8 mouse cellular contexts compared by ENCODE assay signal in genomic region chr19:44554490-44554860, GRCm38 (mm10). TPM values are rescaled to one million over a fixed set of nuclear protein-coding genes. Genes with fewer than 3 reads are reported as not detected.
DNase-seq lines count a peak whose midpoint lies in the region; ATAC-seq and TF ChIP-seq lines count a peak whose summit lies in the region.

No protein-coding gene starts in this region.

- peak overlapping the region; percentile 97 for H3K9ac ChIP-seq in heart, embryonic 11.5 days (ENCODE audit: low read depth, low read length)
- peak overlapping the region; percentile 74 for H3K9ac ChIP-seq in CH12.LX (ENCODE audit: insufficient read depth, low read depth)
- peak overlapping the region; percentile 92 for H3K9ac ChIP-seq in forebrain, embryonic 14.5 days (ENCODE audit: low read length)
- H3K9ac ChIP-seq in liver, embryonic 16.5 days (ENCODE audit: low read depth, low read length) = peak overlapping the region; percentile 84

- no peaks in the 10 kb centered on the region for H3K9me3 ChIP-seq in heart, embryonic 11.5 days (replicated peaks; ENCODE audit: control insufficient read depth, low read length)
- no peaks in the 10 kb centered on the region for H3K9me3 ChIP-seq in CH12.LX (replicated peaks; ENCODE audit: low read length)
- H3K9me3 ChIP-seq in forebrain, embryonic 14.5 days (replicated peaks; ENCODE audit: control insufficient read depth, low read length) = no peaks in the 10 kb centered on the region
- H3K9me3 ChIP-seq in liver, embryonic 16.5 days (replicated peaks; ENCODE audit: control insufficient read depth, low read length) = no peaks in the 10 kb centered on the region

- peaks cover 13% of the 10 kb centered on the region for H3K79me2 ChIP-seq in CH12.LX (replicated peaks; ENCODE audit: control insufficient read depth, extremely low read depth, insufficient read depth, poor library complexity, severe bottlenecking)

- TF ChIP-seq POLR2A in CH12.LX (IDR thresholded peaks at IDR 0.05; ENCODE audit: low read depth, low read length) = no peak

- H3K4me3 ChIP-seq in heart, embryonic 11.5 days (ENCODE audit: low read depth, low read length) = peak overlapping the region; percentile 96
- H3K4me3 ChIP-seq in CH12.LX (replicated peaks in 1 of 3; ENCODE audit: low read depth in 2 of 3, low read length in 2 of 3, poor library complexity in 1 of 3) = peak overlapping the region; percentile 94 to 99 (median 99)
- peak overlapping the region; percentile 79 for H3K4me3 ChIP-seq in forebrain, embryonic 14.5 days (ENCODE audit: low read depth, low read length)
- peak overlapping the region; percentile 89 for H3K4me3 ChIP-seq in liver, embryonic 16.5 days (ENCODE audit: low read depth, low read length)

- TF ChIP-seq RAD21 in CH12.LX (IDR thresholded peaks at IDR 0.05; ENCODE audit: low read depth, low read length) = no peak

- no peak for TF ChIP-seq CTCF in CH12.LX (conservative IDR thresholded peaks at IDR 0.05 in 1 of 2, IDR thresholded peaks at IDR 0.05 in 1 of 2; ENCODE audit: low read depth in 2 of 2, low read length in 2 of 2)

- peak overlapping the region; percentile 88 for H3K4me2 ChIP-seq in heart, embryonic 11.5 days
- H3K4me2 ChIP-seq in CH12.LX (ENCODE audit: insufficient read depth, low read depth, poor library complexity, severe bottlenecking) = peak overlapping the region; percentile 95
- H3K4me2 ChIP-seq in forebrain, embryonic 14.5 days (ENCODE audit: low read length) = peak overlapping the region; percentile 85
- H3K4me2 ChIP-seq in liver, embryonic 16.5 days (ENCODE audit: low read depth, low read length) = peak overlapping the region; percentile 82

- intact Hi-C loops in heart, postnatal 25 days (cut with DNase I) = no loop called here

- WGBS in heart, embryonic 11.5 days (ENCODE audit: insufficient replicate concordance) = 2% methylated on average over 8 of the region's 8 CpGs
- 4% methylated on average over 8 of the region's 8 CpGs for WGBS in forebrain, embryonic 14.5 days
- WGBS in liver, embryonic 16.5 days (ENCODE audit: insufficient replicate concordance) = 1% methylated on average over 8 of the region's 8 CpGs

- peak overlapping the region; percentile 70 for H3K27ac ChIP-seq in heart, embryonic 11.5 days (ENCODE audit: low read depth, low read length)
- H3K27ac ChIP-seq in CH12.LX (ENCODE audit: insufficient read depth, low read depth) = peak overlapping the region; percentile 43; the same call in 1 of the 2 replicates
- H3K27ac ChIP-seq in forebrain, embryonic 14.5 days (ENCODE audit: low read depth, low read length) = no peak overlapping the region
- peak overlapping the region; percentile 69 for H3K27ac ChIP-seq in liver, embryonic 16.5 days (ENCODE audit: low read length)

- dilution Hi-C loops in CH12.LX (cut with MboI; ENCODE audit: extremely low pct_ligation_motif_present, extremely low pct_unique_long_range_greater_than_20kb, low sequenced_read_pairs) = no loop called here

- no peak for DNase-seq in heart, postnatal 25 days (ENCODE audit: low spot score)
- peak; percentile 14 for DNase-seq in CH12.LX (ENCODE audit: extremely low read depth)
- no peak for DNase-seq in forebrain, embryonic 14.5 days (ENCODE audit: low spot score)
- no peak for DNase-seq in retina, postnatal 1 day
- DNase-seq in ovary, postnatal 14 days (ENCODE audit: low spot score) = no peak
- DNase-seq in adrenal gland, postnatal 25 days = no peak

- H3K36me3 ChIP-seq in heart, embryonic 11.5 days (ENCODE audit: control insufficient read depth, insufficient read depth, low read length) = peaks cover 18% of the 10 kb centered on the region
- peaks cover 35 to 42% of the 10 kb centered on the region in 2 experiments for H3K36me3 ChIP-seq in CH12.LX (replicated peaks in 1 of 2; ENCODE audit: control insufficient read depth in 1 of 2, insufficient read depth in 1 of 2, low read length in 1 of 2)
- H3K36me3 ChIP-seq in forebrain, embryonic 14.5 days (ENCODE audit: control insufficient read depth, insufficient read depth, low read length) = peaks cover 40% of the 10 kb centered on the region
- peaks cover 27% of the 10 kb centered on the region for H3K36me3 ChIP-seq in liver, embryonic 16.5 days (ENCODE audit: control insufficient read depth, insufficient read depth)

- no peak for ATAC-seq in heart, embryonic 11.5 days (replicated peaks; ENCODE audit: insufficient number of reproducible peaks, low FRiP score, low TSS enrichment)
- ATAC-seq in forebrain, embryonic 14.5 days = peak; percentile 18; the same call in 1 of the 2 replicates
- ATAC-seq in liver, embryonic 16.5 days (ENCODE audit: low read depth) = 0 out of 2 replicates have a peak, but pooled peaks have one; percentile 5

- TF ChIP-seq EP300 in CH12.LX (IDR thresholded peaks at IDR 0.05; ENCODE audit: low read length) = no peak

- no peaks in the 10 kb centered on the region for H3K27me3 ChIP-seq in heart, embryonic 11.5 days (ENCODE audit: control insufficient read depth, insufficient read depth, low read length)
- H3K27me3 ChIP-seq in CH12.LX (replicated peaks) = peaks cover 3% of the 10 kb centered on the region
- H3K27me3 ChIP-seq in forebrain, embryonic 14.5 days (replicated peaks; ENCODE audit: control insufficient read depth, insufficient read depth, low read length) = no peaks in the 10 kb centered on the region
- no peaks in the 10 kb centered on the region; the same call in 1 of the 2 replicates for H3K27me3 ChIP-seq in liver, embryonic 16.5 days (ENCODE audit: control insufficient read depth, insufficient read depth, low read depth, low read length)

- in situ Hi-C loops in CH12.LX (cut with MboI; ENCODE audit: low pct_ligation_motif_present, low pct_unique_long_range_greater_than_20kb, low sequenced_read_pairs) = loop anchor here (10.0 kb wide), 1 partner anchor 180 kb away; no protein-coding TSS in a partner anchor

- H3K4me1 ChIP-seq in heart, embryonic 11.5 days (ENCODE audit: control insufficient read depth, insufficient read depth, low read length) = peaks cover 7% of the 10 kb centered on the region; the same call in 1 of the 2 replicates
- peaks cover 0 to 17% of the 10 kb centered on the region in 2 experiments; a peak in 2 of 4 replicates for H3K4me1 ChIP-seq in CH12.LX (ENCODE audit: control insufficient read depth in 1 of 2, insufficient read depth in 2 of 2)
- H3K4me1 ChIP-seq in forebrain, embryonic 14.5 days (ENCODE audit: control insufficient read depth, insufficient read depth, low read length) = peaks cover 8% of the 10 kb centered on the region
- H3K4me1 ChIP-seq in liver, embryonic 16.5 days (ENCODE audit: control insufficient read depth, low read depth, low read length) = peaks cover 8% of the 10 kb centered on the region

TF ChIP-seq in CH12.LX, 34 proteins besides CTCF, POLR2A, EP300 and RAD21:
- TF ChIP-seq PAX5 (IDR thresholded peaks at IDR 0.05; ENCODE audit: low read length) = no peak
- TF ChIP-seq MAZ (IDR thresholded peaks at IDR 0.05; ENCODE audit: low read depth, low read length) = no peak
- TF ChIP-seq BHLHE40 (IDR thresholded peaks at IDR 0.05; ENCODE audit: low read depth, low read length) = no peak
- no peak for TF ChIP-seq ZMIZ1 (IDR thresholded peaks at IDR 0.05; ENCODE audit: low read depth, low read length)
- no peak for TF ChIP-seq CHD1 (IDR thresholded peaks at IDR 0.05; ENCODE audit: low read depth, low read length)
- no peak for TF ChIP-seq CHD2 (IDR thresholded peaks at IDR 0.05; ENCODE audit: low read length)
- no peak for TF ChIP-seq USF1 (IDR thresholded peaks at IDR 0.05; ENCODE audit: low read depth, low read length)
TF ChIP-seq in CH12.LX: peak in this region for 0.

RNA-seq across cellular contexts. Expression of gene Ndufb8, which starts 0.8 kb away (rescaled TPM):
- polyA plus RNA-seq in heart, embryonic 11.5 days (2014; fragmentation: Nextera tagmentation; extraction: Ambion mirVana) = 826 and 917 TPM in 2 replicates
- 1,000 to 10,000 TPM; 2,025 to 2,150 TPM for total RNA-seq in heart, postnatal 25 days (2021)
- total RNA-seq in CH12.LX (2012; rRNA removed) = 341 and 383 TPM in 2 replicates
- total RNA-seq in CH12.LX (2014; rRNA removed) = 278 and 354 TPM in 2 replicates
- polyA plus RNA-seq in CH12.LX (2012; ENCODE audit: insufficient read length, low read depth) = 311 and 321 TPM in 2 replicates
- 509 and 616 TPM in 2 replicates for polyA plus RNA-seq in forebrain, embryonic 14.5 days (2014; fragmentation: Nextera tagmentation; extraction: Ambion mirVana)
- polyA plus RNA-seq in liver, embryonic 16.5 days (2015; fragmentation: Nextera tagmentation; extraction: Ambion mirVana) = 282 and 291 TPM in 2 replicates
- 457 and 562 TPM in 2 replicates for total RNA-seq in adrenal gland, postnatal 25 days (2021)

RNA-seq across cellular contexts. Expression of gene Gm20538, which starts 1.8 kb away (rescaled TPM):
- polyA plus RNA-seq in heart, embryonic 11.5 days (2014; fragmentation: Nextera tagmentation; extraction: Ambion mirVana) = not detected in 2 replicates
- total RNA-seq in heart, postnatal 25 days (2021) = not detected
- total RNA-seq in CH12.LX (2012; rRNA removed) (1.7 TPM in 1 of 2 replicates, not detected in the other), CH12.LX (2014; rRNA removed) (not detected in 2 replicates)
- polyA plus RNA-seq in CH12.LX (2012; ENCODE audit: insufficient read length, low read depth) = not detected in 2 replicates
- not detected in 2 replicates for polyA plus RNA-seq in forebrain, embryonic 14.5 days (2014; fragmentation: Nextera tagmentation; extraction: Ambion mirVana)
- polyA plus RNA-seq in liver, embryonic 16.5 days (2015; fragmentation: Nextera tagmentation; extraction: Ambion mirVana) = not detected in 2 replicates
- not detected in 2 replicates for total RNA-seq in adrenal gland, postnatal 25 days (2021)

RNA-seq across cellular contexts. Expression of gene Hif1an, which starts 8.2 kb away (rescaled TPM):
- 24.6 and 25.5 TPM in 2 replicates for polyA plus RNA-seq in heart, embryonic 11.5 days (2014; fragmentation: Nextera tagmentation; extraction: Ambion mirVana)
- total RNA-seq in heart, postnatal 25 days (2021) = 10 to 100 TPM; 56.5 to 58.9 TPM
- total RNA-seq in CH12.LX (2012; rRNA removed) (12.9 and 13.5 TPM in 2 replicates), CH12.LX (2014; rRNA removed) (7.2 and 8.3 TPM in 2 replicates)
- polyA plus RNA-seq in CH12.LX (2012; ENCODE audit: insufficient read length, low read depth) = 26.8 and 29.2 TPM in 2 replicates
- 16.1 and 21.1 TPM in 2 replicates for polyA plus RNA-seq in forebrain, embryonic 14.5 days (2014; fragmentation: Nextera tagmentation; extraction: Ambion mirVana)
- 11.2 and 11.3 TPM in 2 replicates for polyA plus RNA-seq in liver, embryonic 16.5 days (2015; fragmentation: Nextera tagmentation; extraction: Ambion mirVana)
- total RNA-seq in adrenal gland, postnatal 25 days (2021) = 27.6 and 30.4 TPM in 2 replicates

RNA-seq across cellular contexts. Expression of gene Sec31b, which starts 8.8 kb away (rescaled TPM):
- polyA plus RNA-seq in heart, embryonic 11.5 days (2014; fragmentation: Nextera tagmentation; extraction: Ambion mirVana) = 1.1 and 1.2 TPM in 2 replicates
- 1 to 10 TPM; 6.5 to 6.9 TPM for total RNA-seq in heart, postnatal 25 days (2021)
- total RNA-seq in CH12.LX (2012; rRNA removed) (0.17 TPM in 2 replicates), CH12.LX (2014; rRNA removed) (0.19 and 0.34 TPM in 2 replicates)
- polyA plus RNA-seq in CH12.LX (2012; ENCODE audit: insufficient read length, low read depth) = 0.64 and 1.1 TPM in 2 replicates
- polyA plus RNA-seq in forebrain, embryonic 14.5 days (2014; fragmentation: Nextera tagmentation; extraction: Ambion mirVana) = 0.10 and 0.17 TPM in 2 replicates
- 0.32 and 0.51 TPM in 2 replicates for polyA plus RNA-seq in liver, embryonic 16.5 days (2015; fragmentation: Nextera tagmentation; extraction: Ambion mirVana)
- 3.9 and 5.1 TPM in 2 replicates for total RNA-seq in adrenal gland, postnatal 25 days (2021)
